Mouse (Mus musculus) bone marrow macrophage, adult 2 months (primary cell): ENCODE data around the gene Pkd1l1. TPM values are rescaled to one million over a fixed set of nuclear protein-coding genes. Genes with fewer than 3 reads are reported as not detected.

Experiments used
- H3K27ac ChIP-seq: 2 replicates; pipeline ENCODE4 v1.5.1; 2012; ENCODE audit warnings: low read depth, low read length; ENCODE audit not compliant: insufficient read depth
- H3K4me1 ChIP-seq: 2 replicates; pipeline ENCODE4 v1.6.1; 2012; ENCODE audit warnings: low read length; ENCODE audit not compliant: control insufficient read depth, insufficient read depth
- H3K4me3 ChIP-seq: 2 replicates; pipeline ENCODE4 v1.5.1; 2012; ENCODE audit warnings: mild to moderate bottlenecking, low read length, moderate library complexity; ENCODE audit not compliant: insufficient read depth
- CTCF ChIP-seq: IDR thresholded peaks from 2 replicates; pipeline ENCODE4 v1.5.1; 2012; ENCODE audit warnings: low read depth, mild to moderate bottlenecking, low read length, moderate library complexity
- POLR2A ChIP-seq: IDR thresholded peaks from 2 replicates; pipeline ENCODE4 v1.6.1; 2012; ENCODE audit warnings: mild to moderate bottlenecking, low read depth, low read length, borderline replicate concordance
- polyA plus RNA-seq: library from polyadenylated mRNA; stranded (reverse); fragments of >200 nt; gene quantifications from 2 replicates; pipeline ENCODE4 v1.2.4, GENCODE M21; 2012; ENCODE audit not compliant: missing spikeins, insufficient read depth, insufficient read length

The Pkd1l1 gene
- polyA plus RNA-seq, 1 experiment = not detected

DNA sequence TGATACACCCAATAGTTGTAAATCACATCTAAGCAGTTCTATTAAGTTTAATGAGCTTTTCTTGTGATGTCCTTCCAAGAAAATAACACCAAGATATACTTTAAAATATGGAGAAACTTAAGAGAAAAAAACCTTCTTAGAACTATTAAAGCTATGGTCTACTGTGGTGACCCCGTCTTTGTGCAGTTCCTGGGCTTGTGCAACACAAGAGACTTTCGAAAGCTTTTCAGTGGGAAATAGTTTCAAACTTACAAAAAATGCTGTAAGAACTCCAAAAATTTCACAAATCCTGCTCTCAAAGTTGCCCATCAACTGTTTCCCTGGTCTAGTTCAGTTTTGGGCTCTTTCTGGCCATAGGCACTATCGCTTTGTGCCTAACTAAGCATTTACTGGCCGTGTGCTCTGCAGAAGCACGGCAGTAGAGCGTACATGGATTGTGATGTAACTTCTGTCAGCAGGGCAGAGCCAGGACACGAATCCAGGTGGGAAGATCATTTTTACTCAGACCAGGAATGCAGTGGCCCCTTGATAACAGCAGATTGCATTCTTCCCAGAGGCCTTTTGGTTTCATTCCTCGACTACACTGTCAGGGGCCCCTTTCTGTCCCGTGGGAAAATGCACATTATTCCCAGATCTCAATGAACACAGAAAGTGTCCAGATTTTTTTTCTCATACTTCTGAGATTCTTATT lies 144.1 kb downstream of the Pkd1l1 start:
- no peak for TF ChIP-seq CTCF
- TF ChIP-seq POLR2A = no peak

DNA sequence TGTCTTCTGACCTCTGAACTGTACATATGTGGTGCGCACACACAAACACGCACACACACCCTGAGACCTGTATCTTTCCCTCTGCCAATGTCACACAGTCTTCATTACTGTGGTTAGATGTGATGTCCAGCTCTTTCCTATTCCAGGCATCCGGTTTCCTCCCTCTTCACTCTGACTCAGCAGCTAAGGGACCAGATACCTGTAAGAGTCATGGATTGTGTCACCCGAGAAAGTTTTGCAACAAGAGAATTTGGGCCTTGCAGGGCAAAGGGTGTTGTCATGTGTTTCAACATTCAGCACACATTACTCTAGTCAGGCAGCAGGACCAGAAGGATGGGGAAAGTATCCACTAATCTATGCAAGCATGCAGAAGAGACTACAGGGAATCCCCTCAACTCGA lies 146.5 kb downstream of the Pkd1l1 start:
- Histone ChIP-seq H3K4me1 (no peaks in the 10 kb centered on the region), H3K27ac (no peak overlapping the region), H3K4me3 (no peak overlapping the region)
- TF ChIP-seq CTCF = no peak
- no peak for TF ChIP-seq POLR2A

More for the DNA sequence above, 144.1 kb downstream of the Pkd1l1 start:
- Histone ChIP-seq H3K27ac (no peak overlapping the region), H3K4me3 (no peak overlapping the region), H3K4me1 (no peaks in the 10 kb centered on the region)

DNA sequence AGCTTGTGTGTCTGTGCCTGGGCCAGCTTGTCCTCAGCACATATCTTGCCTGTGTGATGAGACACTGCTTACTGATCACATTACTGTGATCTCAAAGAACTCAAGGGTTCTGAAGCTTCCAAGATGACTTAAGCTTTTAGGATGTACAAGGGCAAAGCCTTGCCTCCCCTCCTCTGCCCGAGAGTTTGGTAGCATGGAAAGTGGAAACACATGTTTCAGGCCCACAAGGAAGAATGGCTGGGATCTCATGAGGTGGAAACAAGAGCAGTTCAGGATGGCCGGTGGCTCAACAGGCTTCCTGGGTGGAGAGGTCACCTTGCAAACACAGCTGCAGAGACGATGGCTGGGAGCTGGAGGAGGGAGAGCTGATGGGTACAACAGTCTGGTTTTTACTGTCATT lies 147.0 kb downstream of the Pkd1l1 start:
- no peak overlapping the region for H3K4me3 ChIP-seq
- H3K27ac ChIP-seq = no peak overlapping the region
- H3K4me1 ChIP-seq = no peaks in the 10 kb centered on the region
- TF ChIP-seq POLR2A (no peak), CTCF (no peak)

DNA sequence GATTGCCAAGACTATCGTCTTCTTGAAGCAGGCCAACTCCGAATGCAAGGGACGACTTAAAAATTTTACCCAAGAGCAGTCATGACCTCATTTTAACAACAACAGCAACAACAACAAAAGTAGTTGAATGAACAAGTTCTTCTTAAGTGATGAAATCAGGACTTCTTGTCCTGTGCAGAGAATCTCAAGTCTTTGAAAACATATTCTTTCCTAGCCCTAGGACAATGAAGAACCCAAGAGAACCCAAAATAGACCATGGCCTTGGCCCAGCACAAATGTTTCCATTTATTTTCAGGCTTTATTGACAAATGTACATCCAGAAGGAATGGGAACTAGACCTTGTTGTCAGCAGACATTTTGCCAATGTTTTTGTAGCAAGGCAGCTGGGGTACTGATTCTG lies 147.7 kb downstream of the Pkd1l1 start:
- no peak for TF ChIP-seq POLR2A
- no peak for TF ChIP-seq CTCF
- Histone ChIP-seq H3K4me1 (no peaks in the 10 kb centered on the region), H3K4me3 (no peak overlapping the region), H3K27ac (no peak overlapping the region)

DNA sequence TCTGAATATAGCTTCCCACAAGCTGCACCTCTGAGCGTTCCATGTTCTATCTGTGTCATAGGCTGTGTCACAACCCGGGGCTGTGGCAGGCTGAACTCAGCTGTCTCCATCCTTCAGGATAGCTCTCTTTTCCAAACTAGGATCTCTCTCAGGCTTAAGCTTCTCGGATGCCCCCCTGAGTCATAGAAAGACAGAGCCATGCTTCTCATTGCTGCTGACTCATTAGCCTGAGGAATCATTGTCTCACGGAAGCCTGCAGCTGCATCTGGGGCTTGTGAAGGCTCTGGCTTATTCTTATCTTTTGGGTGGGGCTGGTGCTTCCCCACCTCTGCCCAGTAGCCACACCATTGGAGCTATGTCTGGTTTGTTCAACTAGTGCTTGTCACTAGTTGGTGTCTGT lies 151.7 kb downstream of the Pkd1l1 start:
- H3K27ac ChIP-seq = no peak overlapping the region
- TF ChIP-seq CTCF (no peak), POLR2A (no peak)

DNA sequence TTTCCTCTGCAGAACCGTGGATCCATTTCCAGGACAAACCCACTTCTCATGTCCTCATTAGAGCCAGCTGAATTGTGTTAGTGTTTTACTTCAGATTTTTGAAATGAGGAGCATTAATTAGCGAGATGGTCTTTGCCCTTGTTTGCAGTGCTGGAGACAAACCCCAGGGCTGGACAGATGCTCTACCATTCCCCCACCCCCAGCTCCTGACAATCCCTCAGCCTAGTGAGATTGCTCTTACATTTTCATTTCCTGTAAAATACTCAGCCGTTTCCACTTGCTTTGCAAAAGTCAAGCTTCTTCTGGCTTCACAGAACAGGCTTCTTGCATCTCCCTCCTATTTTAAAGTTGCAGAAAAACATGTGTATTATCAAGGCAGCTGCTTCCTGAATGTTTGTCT lies 155.7 kb downstream of the Pkd1l1 start:
- Histone ChIP-seq H3K27ac (no peak overlapping the region), H3K4me1 (no peaks in the 10 kb centered on the region), H3K4me3 (no peak overlapping the region)
- TF ChIP-seq POLR2A = no peak
- TF ChIP-seq CTCF = no peak

More for the DNA sequence above, 151.7 kb downstream of the Pkd1l1 start:
- Histone ChIP-seq H3K4me3 (no peak overlapping the region), H3K4me1 (no peaks in the 10 kb centered on the region)

DNA sequence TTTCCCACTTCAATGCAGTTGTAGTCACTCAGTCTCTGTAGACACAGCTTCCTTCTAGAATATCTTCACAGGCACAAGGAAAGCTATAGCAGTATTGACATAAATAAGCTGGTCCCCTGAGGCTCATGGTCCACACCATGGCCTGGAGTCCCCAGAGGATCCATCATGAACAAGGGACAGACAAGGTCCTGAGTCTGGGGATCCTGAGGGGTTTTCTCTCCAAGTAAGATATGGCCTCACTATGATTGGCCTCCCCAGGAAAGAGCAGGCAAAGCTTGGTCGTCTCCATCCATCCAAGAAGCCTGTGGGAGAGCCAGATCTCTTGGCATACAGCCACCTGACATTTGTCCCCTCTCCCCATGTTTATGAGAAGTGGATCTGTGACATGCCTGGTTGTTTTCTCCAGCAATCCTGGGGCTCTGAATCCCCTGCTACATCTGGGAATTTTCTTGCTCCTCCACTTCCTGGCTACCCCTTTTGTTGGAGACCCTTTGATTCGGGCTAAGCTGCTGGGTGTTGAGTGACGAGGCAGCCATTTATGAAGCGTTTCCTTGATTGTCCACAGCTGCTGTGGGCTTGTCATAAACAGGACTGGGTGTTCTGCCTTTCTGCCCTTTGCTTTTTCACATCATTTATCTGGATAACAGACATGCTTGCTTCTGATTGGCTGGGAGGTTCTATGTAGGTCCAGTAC lies 158.8 kb downstream of the Pkd1l1 start:
- no peaks in the 10 kb centered on the region for H3K4me1 ChIP-seq
- TF ChIP-seq CTCF (no peak), POLR2A (no peak)
- no peak overlapping the region for H3K27ac ChIP-seq
- no peak overlapping the region for H3K4me3 ChIP-seq

DNA sequence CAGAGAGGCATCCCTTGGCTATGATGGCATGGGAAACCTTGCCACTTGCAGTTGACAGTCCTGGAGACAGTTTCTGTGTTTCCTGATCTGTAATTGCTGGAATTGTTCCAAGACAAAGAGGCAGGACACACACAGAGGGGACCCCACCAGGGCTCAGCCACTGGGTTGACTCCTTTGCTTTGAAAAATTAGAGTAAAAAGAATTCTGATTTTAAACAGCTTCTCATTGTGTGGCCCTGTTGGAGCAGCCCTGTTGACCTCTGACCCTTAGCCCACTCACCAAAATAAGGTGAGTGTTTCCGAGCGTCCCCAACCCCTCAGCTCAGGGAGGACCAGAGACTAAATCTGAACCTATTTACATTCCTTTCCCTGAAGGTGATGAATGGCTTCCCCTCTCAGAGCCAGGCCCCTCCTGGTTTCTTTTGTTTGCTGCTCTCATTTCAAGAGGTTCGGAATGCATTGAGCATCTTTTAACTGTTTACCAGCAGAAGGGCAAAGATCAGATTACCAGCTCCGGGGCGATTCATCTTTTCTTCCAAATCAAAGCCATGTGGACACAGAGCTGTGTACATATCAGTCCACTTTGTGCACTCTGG lies 161.5 kb downstream of the Pkd1l1 start:
- Histone ChIP-seq H3K27ac (no peak overlapping the region), H3K4me3 (no peak overlapping the region), H3K4me1 (no peaks in the 10 kb centered on the region)
- TF ChIP-seq CTCF (no peak), POLR2A (no peak)

DNA sequence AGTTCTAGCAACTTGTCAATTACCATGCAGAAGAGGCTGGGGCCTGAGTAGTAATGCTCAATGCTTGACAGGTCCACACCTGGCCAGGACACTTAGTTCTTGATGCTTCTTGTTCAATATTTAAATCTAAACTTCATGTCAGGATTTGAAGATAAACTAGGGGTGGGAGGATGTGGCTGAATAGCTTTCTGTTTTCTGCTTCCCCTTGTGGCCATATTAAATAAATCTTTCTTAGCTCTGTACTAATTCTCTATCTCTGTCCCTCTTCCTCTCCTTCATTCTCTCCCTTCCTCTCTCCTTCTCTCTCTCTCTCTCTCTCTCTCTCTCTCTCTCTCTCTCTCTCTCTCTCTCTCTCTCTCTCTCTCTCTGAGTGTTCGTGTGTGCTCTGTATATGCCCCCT lies 163.4 kb downstream of the Pkd1l1 start:
- no peaks in the 10 kb centered on the region for H3K4me1 ChIP-seq
- no peak overlapping the region for H3K4me3 ChIP-seq
- H3K27ac ChIP-seq = no peak overlapping the region
- no peak for TF ChIP-seq CTCF
- no peak for TF ChIP-seq POLR2A

DNA sequence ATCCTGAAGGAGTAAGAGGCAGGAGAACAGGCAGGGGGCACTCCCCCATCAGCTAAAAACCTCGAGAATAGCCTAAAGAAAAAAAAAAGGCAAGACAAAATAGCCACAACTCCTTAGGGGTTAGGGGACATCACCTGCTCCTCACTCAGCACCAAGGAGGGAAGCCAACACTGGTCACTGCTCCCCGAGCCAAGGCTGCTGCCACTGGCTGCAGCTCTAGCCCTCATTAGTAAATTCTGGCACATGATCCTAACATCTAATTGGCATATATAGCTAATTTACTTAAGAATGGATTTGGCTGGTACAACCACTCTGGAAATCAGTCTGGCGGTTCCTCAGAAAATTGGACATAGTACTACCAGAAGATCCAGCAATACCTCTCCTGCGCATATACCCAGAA lies 166.1 kb downstream of the Pkd1l1 start:
- no peak overlapping the region for H3K27ac ChIP-seq
- no peaks in the 10 kb centered on the region for H3K4me1 ChIP-seq
- H3K4me3 ChIP-seq = no peak overlapping the region
- TF ChIP-seq POLR2A (no peak), CTCF (no peak)

DNA sequence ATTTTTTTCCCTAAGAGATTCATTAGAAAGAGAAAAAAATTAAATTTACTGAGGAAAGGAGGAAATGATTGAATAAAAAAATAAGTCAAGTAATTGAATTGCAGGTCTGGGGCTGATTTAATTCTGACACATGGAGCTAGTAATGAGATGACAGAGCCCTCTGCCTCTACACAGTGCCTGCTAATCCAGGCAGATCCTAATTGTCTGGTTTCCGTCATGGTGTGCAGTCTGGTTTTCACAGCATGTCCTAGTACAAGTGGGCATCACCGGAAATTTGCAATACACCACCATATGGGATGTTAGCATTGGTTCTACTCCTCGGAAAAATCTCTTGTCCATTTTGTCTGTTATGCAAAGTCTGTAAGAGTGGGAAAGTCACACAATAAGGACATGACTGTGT lies 168.9 kb downstream of the Pkd1l1 start:
- H3K4me3 ChIP-seq = no peak overlapping the region
- H3K27ac ChIP-seq = no peak overlapping the region
- no peak for TF ChIP-seq POLR2A
- no peak for TF ChIP-seq CTCF
- no peaks in the 10 kb centered on the region for H3K4me1 ChIP-seq
